Mouse (Mus musculus) monocyte, adult 59 days (primary cell): Measurements from ENCODE around the gene Dgcr6. TPM values are rescaled to one million over a fixed set of nuclear protein-coding genes. Genes with fewer than 3 reads are reported as not detected.

ENCODE experiments used
- total RNA-seq, 2 experiments: library from RNA; stranded (reverse); gene quantifications; one replicate each; pipeline ENCODE4 v1.2.4; 2023

Gene Dgcr6
- total RNA-seq = 1 to 10 TPM; 3.8 to 8.2 TPM

DNA sequence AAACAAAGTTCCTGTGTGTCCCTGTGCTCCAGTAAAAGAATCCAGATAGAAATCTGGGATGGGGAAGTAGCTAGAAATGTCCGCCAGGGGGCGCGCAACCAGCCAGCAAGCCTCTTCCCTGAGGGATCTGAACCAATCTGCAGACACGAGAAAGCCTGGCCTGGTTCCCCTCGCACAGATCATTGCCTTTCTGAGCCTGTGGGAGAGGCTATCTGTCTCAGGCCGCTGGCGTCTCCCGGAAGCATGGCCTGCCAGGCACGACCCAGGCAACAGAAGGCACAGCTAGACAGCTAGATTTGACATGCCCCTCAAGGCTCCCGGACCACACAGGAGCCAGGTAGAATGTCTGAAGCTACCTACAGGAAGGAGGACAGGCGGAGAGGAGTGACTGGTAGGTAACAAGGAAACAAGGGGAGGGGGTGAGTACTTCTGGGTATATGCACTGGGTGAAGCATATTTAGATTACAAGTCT is at the start of gene Dgcr6:
Dgcr6 (plus strand) TSS at position 130 of the 472 bp plus-strand sequence.

Other genes with a start within 250 kb of the Dgcr6 start
- not detected for gene B830017H08Rik, start 219.7 kb upstream of the Dgcr6 start, total RNA-seq
- gene Car15, start 214.5 kb upstream of the Dgcr6 start, total RNA-seq = 10 to 100 TPM in 1 of 2 experiments, 1 to 10 TPM in 1; 7.4 to 11.1 TPM
- gene Gm20518, start 161.2 kb upstream of the Dgcr6 start, total RNA-seq = 1 to 10 TPM in 1 of 2 experiments, under 1 TPM in 1; 0.76 to 1.8 TPM
- gene Tssk1, start 158.6 kb upstream of the Dgcr6 start, total RNA-seq = not detected
- 10 to 100 TPM; 58.6 to 59.6 TPM for gene Dgcr2, start 154.3 kb upstream of the Dgcr6 start, total RNA-seq
- not detected for gene Tssk2, start 154.2 kb upstream of the Dgcr6 start, total RNA-seq
- 10 to 100 TPM; 33.2 to 37.0 TPM for gene Ess2, start 141.5 kb upstream of the Dgcr6 start, total RNA-seq
- gene Gsc2, start 137.8 kb upstream of the Dgcr6 start, total RNA-seq = not detected
- 10 to 100 TPM; 29.4 to 33.2 TPM for gene Slc25a1, start 124.6 kb upstream of the Dgcr6 start, total RNA-seq
- not detected for gene Vpreb2, start 72.4 kb upstream of the Dgcr6 start, total RNA-seq
- 1 to 10 TPM; 2.1 to 2.9 TPM for gene Prodh, start 37.3 kb downstream of the Dgcr6 start, total RNA-seq
- gene Rtn4r, start 74.8 kb downstream of the Dgcr6 start, total RNA-seq = not detected
- not detected for gene Ccdc188, start 165.0 kb downstream of the Dgcr6 start, total RNA-seq
- 10 to 100 TPM; 10.3 to 15.0 TPM for gene Zdhhc8, start 182.3 kb downstream of the Dgcr6 start, total RNA-seq
- 10 to 100 TPM; 87.6 to 90.3 TPM for gene Trmt2a, start 195.8 kb downstream of the Dgcr6 start, total RNA-seq
- gene Ranbp1, start 195.9 kb downstream of the Dgcr6 start, total RNA-seq = 10 to 100 TPM; 55.7 to 70.2 TPM
- gene Gm49776, start 205.5 kb downstream of the Dgcr6 start, total RNA-seq = not detected
- 10 to 100 TPM; 19.9 to 26.3 TPM for gene Dgcr8, start 236.4 kb downstream of the Dgcr6 start, total RNA-seq